Mouse (Mus musculus) monocyte, adult 59 days (primary cell): ENCODE results near the gene Wdfy3. TPM values are rescaled to one million over a fixed set of nuclear protein-coding genes. Genes with fewer than 3 reads are reported as not detected.

Experiments used
- total RNA-seq, 2 experiments: library from RNA; stranded (reverse); gene quantifications; one replicate each; pipeline ENCODE4 v1.2.4; 2023

The Wdfy3 gene
- total RNA-seq: 100 to 1,000 TPM; 106 to 116 TPM

DNA sequence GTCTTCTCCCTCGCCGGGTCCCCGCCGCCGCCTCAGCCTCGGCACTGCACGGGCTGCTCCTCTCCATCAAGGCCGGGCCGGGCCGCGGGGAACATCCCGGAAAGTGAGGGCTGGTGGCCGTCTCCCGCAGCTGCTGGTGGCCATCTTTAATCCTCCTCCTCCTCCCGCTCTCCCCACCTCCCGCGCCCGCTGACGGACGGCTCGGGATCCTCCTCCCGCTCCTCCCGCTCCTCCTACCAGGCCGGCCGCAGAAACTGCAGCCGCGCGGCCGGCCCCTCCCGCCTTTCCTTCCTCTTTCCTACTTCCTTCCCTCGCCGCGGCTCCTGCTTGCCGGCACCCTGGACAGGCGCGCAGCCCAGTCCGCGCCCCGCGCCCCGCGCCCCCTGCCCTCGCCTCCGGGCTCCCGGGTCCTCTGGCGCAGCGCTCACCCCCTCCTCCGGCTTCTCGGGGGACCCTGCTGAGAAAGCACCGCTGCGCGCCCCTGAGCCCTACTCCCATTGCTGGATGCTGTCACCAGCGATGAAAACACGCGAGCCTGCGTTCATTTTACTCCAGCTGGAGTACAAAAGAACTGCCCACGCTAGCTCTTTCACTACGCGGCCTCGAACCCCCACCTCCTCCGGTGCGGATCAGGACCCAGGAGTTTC, at the start of gene Wdfy3:
Wdfy3 (minus strand) TSS at position 155 of the 647 bp plus-strand sequence.

